Mouse (Mus musculus) midbrain, embryonic 11.5 days (tissue): ENCODE data around the gene Fsd2. TPM values are rescaled to one million over a fixed set of nuclear protein-coding genes. Genes with fewer than 3 reads are reported as not detected.
A peak's percentile ranks its signal among the peaks of the same experiment; 100 is the strongest.

Source experiments
- ATAC-seq: fragments of 200-750 bp; cut with Nextera tagmentation; 2 replicates; pipeline ENCODE4 v1.8.0; 2017; ENCODE audit warnings: moderate TSS enrichment, moderate library complexity; ENCODE audit not compliant: low FRiP score
- DNase-seq: peaks from one replicate; pipeline ENCODE4 v3.0.0; 2015; ENCODE audit warnings: low spot score; ENCODE audit errors: missing footprints
- H3K27ac ChIP-seq: fragments of 300-500 bp; sonication (generic); 2 replicates; pipeline ENCODE4 v1.5.1; 2014; ENCODE audit warnings: low read depth, low read length
- H3K27me3 ChIP-seq: fragments of 300-500 bp; sonication (generic); 2 replicates; pipeline ENCODE4 v1.6.1; 2014; ENCODE audit warnings: mild to moderate bottlenecking, low read length, moderate library complexity, mixed read lengths; ENCODE audit not compliant: control insufficient read depth, insufficient read depth
- H3K36me3 ChIP-seq: fragments of 300-500 bp; sonication (generic); 2 replicates; pipeline ENCODE4 v1.6.1; 2014; ENCODE audit warnings: mild to moderate bottlenecking, low read length, moderate library complexity, mixed read lengths; ENCODE audit not compliant: control insufficient read depth, insufficient read depth
- H3K4me1 ChIP-seq: fragments of 300-500 bp; sonication (generic); 2 replicates; pipeline ENCODE4 v1.6.1; 2014; ENCODE audit warnings: low read length; ENCODE audit not compliant: control insufficient read depth, insufficient read depth
- H3K4me2 ChIP-seq: fragments of 300-500 bp; sonication (generic); 2 replicates; pipeline ENCODE4 v1.6.1; 2014; ENCODE audit warnings: mild to moderate bottlenecking, moderate library complexity
- H3K4me3 ChIP-seq: fragments of 300-500 bp; sonication (generic); 2 replicates; pipeline ENCODE4 v1.5.1; 2014; ENCODE audit warnings: low read depth, low read length
- H3K9ac ChIP-seq: fragments of 300-500 bp; sonication (generic); 2 replicates; pipeline ENCODE4 v1.6.1; 2014; ENCODE audit warnings: low read length
- H3K9me3 ChIP-seq: fragments of 300-500 bp; sonication (generic); 2 replicates; pipeline ENCODE4 v1.6.1; 2016; ENCODE audit warnings: low read length; ENCODE audit not compliant: control insufficient read depth
- WGBS: fragments of 180-500 bp; shearing (Covaris S2); extraction: QIAGEN DNeasy Blood & Tissue Kit; methylation state at CpG from one replicate; pipeline ENCODE4 v1.1.7; 2014; 5-methylcytosine and 5-hydroxymethylcytosine counted together
- polyA plus RNA-seq: library from polyadenylated mRNA; unstranded; fragments of >200 nt; fragmentation: Nextera tagmentation; extraction: Ambion mirVana; gene quantifications from 2 replicates; pipeline ENCODE4 v1.2.1, GENCODE M21; 2014

The Fsd2 gene
- polyA plus RNA-seq, 1 experiment from 2014 or later = 0.08 TPM

GRCm38 (mm10) chr7:81577872-81578271, 11.1 kb upstream of the Fsd2 start:
- DNase-seq (peak; percentile 10), ATAC-seq (no peak)
- Histone ChIP-seq H3K4me3 (no peak overlapping the region), H3K4me1 (no peaks in the 10 kb centered on the region; the same call in 1 of the 2 replicates), H3K9ac (no peak overlapping the region), H3K27me3 (no peaks in the 10 kb centered on the region), H3K27ac (no peak overlapping the region), H3K4me2 (no peak overlapping the region), H3K9me3 (no peaks in the 10 kb centered on the region), H3K36me3 (no peaks in the 10 kb centered on the region; the same call in 1 of the 2 replicates)
- WGBS = 90% methylated on average over 3 of the region's 3 CpGs

GRCm38 (mm10) chr7:81575606-81576005, 8.9 kb upstream of the Fsd2 start:
- H3K9me3 ChIP-seq = no peaks in the 10 kb centered on the region
- H3K4me2 ChIP-seq = no peak overlapping the region
- ATAC-seq (no peak), DNase-seq (no peak)
- H3K27ac ChIP-seq = no peak overlapping the region
- no peaks in the 10 kb centered on the region for H3K27me3 ChIP-seq
- H3K9ac ChIP-seq = no peak overlapping the region
- H3K36me3 ChIP-seq = no peaks in the 10 kb centered on the region; the same call in 1 of the 2 replicates
- H3K4me1 ChIP-seq = peaks cover 7% of the 10 kb centered on the region; the same call in 1 of the 2 replicates
- WGBS = 92% methylated on average over 10 of the region's 10 CpGs
- no peak overlapping the region for H3K4me3 ChIP-seq

- Histone ChIP-seq H3K27me3 (no peaks in the 10 kb centered on the region), H3K9ac (no peak overlapping the region), H3K4me2 (no peak overlapping the region), H3K4me1 (peaks cover 7% of the 10 kb centered on the region; the same call in 1 of the 2 replicates), H3K4me3 (no peak overlapping the region), H3K36me3 (no peaks in the 10 kb centered on the region), H3K27ac (no peak overlapping the region), H3K9me3 (no peaks in the 10 kb centered on the region)
- WGBS = 94% methylated on average over 9 of the region's 9 CpGs
- DNase-seq (peak; percentile 61), ATAC-seq (no peak)
Observed at GRCm38 (mm10) chr7:81573821-81574220, 7.1 kb upstream of the Fsd2 start.

- Histone ChIP-seq H3K9ac (no peak overlapping the region), H3K27me3 (no peaks in the 10 kb centered on the region), H3K4me2 (no peak overlapping the region), H3K27ac (no peak overlapping the region), H3K4me1 (peaks cover 7% of the 10 kb centered on the region; the same call in 1 of the 2 replicates), H3K36me3 (no peaks in the 10 kb centered on the region), H3K4me3 (no peak overlapping the region), H3K9me3 (no peaks in the 10 kb centered on the region)
- no peak for ATAC-seq
- DNase-seq = peak; percentile 54
- WGBS = 94% methylated on average over 6 of the region's 6 CpGs
Observed at GRCm38 (mm10) chr7:81573397-81573796, 6.7 kb upstream of the Fsd2 start.

- ATAC-seq (no peak), DNase-seq (peak; percentile 78)
- H3K9me3 ChIP-seq = no peaks in the 10 kb centered on the region
- no peaks in the 10 kb centered on the region for H3K36me3 ChIP-seq
- no peak overlapping the region for H3K9ac ChIP-seq
- H3K27me3 ChIP-seq = no peaks in the 10 kb centered on the region
- 79% methylated on average over 6 of the region's 6 CpGs for WGBS
- no peak overlapping the region for H3K27ac ChIP-seq
- no peak overlapping the region; the same call in 1 of the 2 replicates for H3K4me2 ChIP-seq
- H3K4me1 ChIP-seq = peaks cover 7% of the 10 kb centered on the region; the same call in 1 of the 2 replicates
- H3K4me3 ChIP-seq = no peak overlapping the region
Observed at GRCm38 (mm10) chr7:81572610-81573268, 6.0 kb upstream of the Fsd2 start.

GRCm38 (mm10) chr7:81571941-81572441, 5.2 kb upstream of the Fsd2 start:
- peak overlapping the region; percentile 77 for H3K4me3 ChIP-seq
- peak overlapping the region; percentile 81 for H3K9ac ChIP-seq
- no peak for DNase-seq
- peak overlapping the region; percentile 90 for H3K27ac ChIP-seq
- peaks cover 7% of the 10 kb centered on the region; the same call in 1 of the 2 replicates for H3K4me1 ChIP-seq
- H3K27me3 ChIP-seq = no peaks in the 10 kb centered on the region
- 22% methylated on average over 15 of the region's 15 CpGs for WGBS
- ATAC-seq = no peak
- no peaks in the 10 kb centered on the region for H3K9me3 ChIP-seq
- peak overlapping the region; percentile 72 for H3K4me2 ChIP-seq
- no peaks in the 10 kb centered on the region for H3K36me3 ChIP-seq

- Histone ChIP-seq H3K9ac (peak within 1 kb of the TSS; percentile 81), H3K36me3 (no peaks in the 10 kb centered on the region), H3K27me3 (no peaks in the 10 kb centered on the region), H3K4me2 (peak within 1 kb of the TSS; percentile 72), H3K4me3 (peak within 1 kb of the TSS; percentile 77), H3K9me3 (no peaks in the 10 kb centered on the region), H3K27ac (peak within 1 kb of the TSS; percentile 90), H3K4me1 (peaks cover 7% of the 10 kb centered on the region; the same call in 1 of the 2 replicates)
- DNase-seq (peak; percentile 96), ATAC-seq (peak; percentile 99)
- WGBS = under 1% methylated on average over 96 of the region's 96 CpGs
Observed at GRCm38 (mm10) chr7:81571108-81571940, 4.6 kb upstream of the Fsd2 start, which contains the start of gene Whamm. TSS of gene Whamm (plus strand) at chr7:81571266.

GRCm38 (mm10) chr7:81570752-81571107, 4.0 kb upstream of the Fsd2 start:
- DNase-seq (no peak), ATAC-seq (no peak)
- Histone ChIP-seq H3K9ac (no peak overlapping the region), H3K4me3 (peak overlapping the region; percentile 77), H3K36me3 (no peaks in the 10 kb centered on the region), H3K9me3 (no peaks in the 10 kb centered on the region), H3K27me3 (no peaks in the 10 kb centered on the region), H3K4me1 (peaks cover 7% of the 10 kb centered on the region; the same call in 1 of the 2 replicates), H3K4me2 (peak overlapping the region; percentile 72), H3K27ac (no peak overlapping the region)
- 3% methylated on average over 5 of the region's 5 CpGs for WGBS

- Histone ChIP-seq H3K9ac (no peak overlapping the region), H3K4me1 (peaks cover 7% of the 10 kb centered on the region; the same call in 1 of the 2 replicates), H3K27me3 (no peaks in the 10 kb centered on the region), H3K4me2 (no peak overlapping the region), H3K9me3 (no peaks in the 10 kb centered on the region), H3K36me3 (no peaks in the 10 kb centered on the region), H3K4me3 (no peak overlapping the region), H3K27ac (no peak overlapping the region)
- peak; percentile 76 for DNase-seq
- no peak for ATAC-seq
- WGBS = 90% methylated on average over 3 of the region's 3 CpGs
Observed at GRCm38 (mm10) chr7:81570271-81570670, 3.5 kb upstream of the Fsd2 start.
